Mouse (Mus musculus): ENCODE measurements around the gene Zfp541.
A peak's percentile ranks its signal among the peaks of the same experiment; 100 is the strongest.

DNA sequence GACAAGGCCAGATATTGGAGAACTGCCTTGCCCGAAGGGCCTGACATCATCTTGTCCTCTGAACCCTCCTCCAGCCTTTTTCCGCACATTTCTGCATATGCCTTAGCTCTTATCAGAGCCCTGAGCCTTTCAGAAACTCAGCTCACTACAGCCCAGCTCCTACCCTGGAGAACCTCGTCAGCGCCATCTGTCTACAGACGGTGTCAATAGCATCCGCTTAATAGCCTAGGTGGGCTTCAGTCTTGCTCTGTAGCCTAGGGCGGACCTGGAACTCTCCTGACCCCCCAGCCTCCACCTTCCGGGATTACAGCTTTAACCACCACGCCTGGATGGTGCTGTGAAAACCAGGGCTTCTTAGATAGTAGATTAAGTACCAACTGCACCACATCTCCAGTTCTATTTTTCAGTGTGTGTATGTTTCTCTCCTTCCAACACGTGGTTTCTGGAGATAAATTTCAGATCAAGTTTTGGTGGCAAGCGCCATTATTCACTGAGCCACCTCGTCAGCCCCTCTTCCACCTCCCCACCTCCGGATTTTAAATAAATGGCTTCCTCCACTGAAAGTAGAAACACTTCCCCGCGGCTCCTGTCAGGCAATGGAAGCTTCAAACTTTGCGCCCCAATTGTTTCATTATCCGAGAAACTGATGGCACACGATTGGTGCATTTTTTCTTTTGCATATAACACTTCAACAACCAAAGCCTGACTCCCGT is 9.6 kb upstream of the Zfp541 start:
- TF ChIP-seq CTCF (IDR thresholded peaks at IDR 0.05; ENCODE audit: low read depth), result peak; percentile 97
- TF ChIP-seq EP300 (IDR thresholded peaks at IDR 0.05; ENCODE audit: low read depth), result 0 out of 2 replicates have a peak, but pooled peaks have one; percentile 6
